Mouse (Mus musculus): ENCODE results near the gene Trf. TPM values are rescaled to one million over a fixed set of nuclear protein-coding genes. Genes with fewer than 3 reads are reported as not detected.

Gene Trf
- polyA plus RNA-seq, 1 experiment from 2014 or later = 83.4 TPM

DNA sequence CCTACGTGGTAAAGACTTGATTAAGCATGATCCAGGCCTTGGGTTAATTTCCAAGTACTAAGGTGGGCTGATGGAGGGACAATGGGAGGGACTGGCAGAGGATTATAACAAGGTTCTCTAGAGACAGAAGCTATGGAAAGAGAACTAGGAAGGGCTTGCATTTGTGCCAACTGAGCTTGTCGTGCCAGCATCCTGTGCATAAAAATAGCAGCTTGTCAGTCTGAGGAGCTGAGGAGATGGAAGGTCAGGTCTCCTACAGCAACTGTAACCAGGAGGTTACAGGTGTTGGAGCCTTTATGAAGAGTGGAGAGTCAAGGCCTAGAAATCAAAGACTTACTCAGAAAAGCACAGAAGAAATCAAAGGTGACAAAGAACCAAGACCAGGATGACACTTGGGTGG, 16.6 kb downstream of the Trf start:
- DNase-seq (ENCODE audit: low spot score) = no peak
- H3K27me3 ChIP-seq (ENCODE audit: control insufficient read depth, insufficient read depth, low read length) = no peaks in the 10 kb centered on the region
- no peak for ATAC-seq (ENCODE audit: low FRiP score, low TSS enrichment)
- TF ChIP-seq EP300 (optimal IDR thresholded peaks at IDR 0.05) (no peak), CTCF (IDR thresholded peaks at IDR 0.05; ENCODE audit: low read depth) (no peak)
- H3K9ac ChIP-seq (ENCODE audit: low read length) = no peak overlapping the region
- H3K27ac ChIP-seq (replicated peaks) = no peak overlapping the region
- no peak overlapping the region for H3K4me3 ChIP-seq (ENCODE audit: low read depth, low read length)
- H3K36me3 ChIP-seq (ENCODE audit: control insufficient read depth, insufficient read depth, low read length) = no peaks in the 10 kb centered on the region
- H3K9me3 ChIP-seq (ENCODE audit: control insufficient read depth, low read length) = no peaks in the 10 kb centered on the region
- no peak overlapping the region for H3K4me2 ChIP-seq (replicated peaks; ENCODE audit: low read depth)
- no peaks in the 10 kb centered on the region for H3K4me1 ChIP-seq (replicated peaks; ENCODE audit: control insufficient read depth, insufficient read depth)
- WGBS = 70% methylated on average over 2 of the region's 2 CpGs

DNA sequence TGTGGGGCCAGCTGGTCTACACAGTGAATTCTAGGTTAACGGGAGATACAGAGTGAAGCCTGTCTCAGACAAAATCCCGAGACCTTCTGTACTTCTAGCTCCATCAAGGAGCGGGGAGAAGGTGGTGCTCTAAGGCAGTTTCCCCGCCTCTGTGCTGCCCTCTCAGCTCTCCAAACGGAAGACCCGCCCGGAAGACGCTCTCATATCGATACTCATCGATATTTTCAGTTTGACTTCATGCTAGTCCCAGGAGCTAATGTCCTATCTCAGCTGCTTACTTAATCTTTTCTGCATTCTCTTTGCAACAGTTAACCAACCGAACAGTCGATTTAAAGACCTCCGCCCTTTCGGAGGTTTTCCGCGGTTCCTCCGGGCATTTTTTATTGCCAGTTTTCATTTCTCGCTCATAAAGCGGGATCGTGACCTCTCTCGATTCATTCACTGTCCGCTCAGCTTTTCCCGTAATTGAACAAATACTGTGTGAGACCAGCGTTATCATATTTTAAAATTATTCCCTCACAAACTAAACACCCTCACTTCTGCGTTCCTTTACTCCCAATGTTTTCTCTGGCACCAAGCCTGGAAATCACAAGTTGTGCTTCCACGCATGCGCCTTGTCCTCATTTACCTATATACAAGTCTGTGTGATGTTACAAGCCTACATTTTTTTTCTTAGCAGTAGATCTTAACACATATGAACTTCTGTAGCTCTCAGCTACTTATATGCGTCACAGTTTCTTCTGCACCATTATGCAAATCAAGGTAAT, 17.4 kb downstream of the Trf start:
- no peaks in the 10 kb centered on the region for H3K4me1 ChIP-seq (replicated peaks; ENCODE audit: control insufficient read depth, insufficient read depth)
- no peak overlapping the region for H3K9ac ChIP-seq (ENCODE audit: low read length)
- no peak overlapping the region for H3K4me3 ChIP-seq (ENCODE audit: low read depth, low read length)
- ATAC-seq (ENCODE audit: low FRiP score, low TSS enrichment) (peak; percentile 53; the same call in 1 of the 2 replicates), DNase-seq (ENCODE audit: low spot score) (peak; percentile 78)
- no peak overlapping the region for H3K27ac ChIP-seq (replicated peaks)
- no peaks in the 10 kb centered on the region for H3K9me3 ChIP-seq (ENCODE audit: control insufficient read depth, low read length)
- no peaks in the 10 kb centered on the region for H3K27me3 ChIP-seq (ENCODE audit: control insufficient read depth, insufficient read depth, low read length)
- TF ChIP-seq EP300 (optimal IDR thresholded peaks at IDR 0.05) = no peak
- no peak for TF ChIP-seq CTCF (IDR thresholded peaks at IDR 0.05; ENCODE audit: low read depth)
- 57% methylated on average over 28 of the region's 28 CpGs for WGBS
- H3K4me2 ChIP-seq (replicated peaks; ENCODE audit: low read depth) = peak overlapping the region; percentile 39
- no peaks in the 10 kb centered on the region for H3K36me3 ChIP-seq (ENCODE audit: control insufficient read depth, insufficient read depth, low read length)

DNA sequence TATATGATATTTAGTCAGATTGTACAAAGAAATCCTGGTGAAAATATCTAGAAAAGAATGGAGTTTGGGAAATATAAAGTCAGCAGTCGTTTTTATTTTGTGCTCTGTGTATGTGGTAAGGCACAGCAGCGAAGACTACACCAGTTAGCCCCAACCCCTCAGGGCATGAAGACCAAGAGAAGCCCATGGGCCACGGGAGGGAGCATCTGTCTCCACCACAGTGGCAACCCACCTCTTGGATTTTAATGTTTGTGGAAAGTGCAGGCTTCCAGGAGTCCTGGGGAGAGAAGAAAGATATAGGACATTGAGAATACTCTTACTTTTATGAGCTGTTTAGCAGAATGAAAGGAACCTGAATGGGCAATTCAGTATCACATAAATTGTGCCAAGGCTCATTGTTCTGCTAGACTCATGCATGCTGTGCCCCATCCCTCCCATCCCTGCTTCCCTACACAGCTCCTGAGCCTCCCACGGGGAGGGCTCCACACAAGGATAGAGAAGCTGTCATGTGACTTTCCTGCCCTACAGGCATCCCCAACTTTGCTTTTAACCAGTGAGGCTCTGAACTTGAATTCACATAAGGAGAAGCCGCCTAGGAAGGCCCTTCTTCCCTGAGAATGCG, 21.3 kb downstream of the Trf start:
- Histone ChIP-seq H3K9ac (ENCODE audit: low read length) (no peak overlapping the region), H3K4me3 (ENCODE audit: low read depth, low read length) (no peak overlapping the region), H3K36me3 (ENCODE audit: control insufficient read depth, insufficient read depth, low read length) (no peaks in the 10 kb centered on the region), H3K27me3 (ENCODE audit: control insufficient read depth, insufficient read depth, low read length) (no peaks in the 10 kb centered on the region), H3K4me2 (replicated peaks; ENCODE audit: low read depth) (no peak overlapping the region), H3K27ac (replicated peaks) (no peak overlapping the region), H3K9me3 (ENCODE audit: control insufficient read depth, low read length) (no peaks in the 10 kb centered on the region), H3K4me1 (replicated peaks; ENCODE audit: control insufficient read depth, insufficient read depth) (no peaks in the 10 kb centered on the region)
- TF ChIP-seq CTCF (IDR thresholded peaks at IDR 0.05; ENCODE audit: low read depth) (no peak), EP300 (optimal IDR thresholded peaks at IDR 0.05) (no peak)
- ATAC-seq (ENCODE audit: low FRiP score, low TSS enrichment) (no peak), DNase-seq (ENCODE audit: low spot score) (no peak)
- 65% methylated on average over 6 of the region's 6 CpGs for WGBS

DNA sequence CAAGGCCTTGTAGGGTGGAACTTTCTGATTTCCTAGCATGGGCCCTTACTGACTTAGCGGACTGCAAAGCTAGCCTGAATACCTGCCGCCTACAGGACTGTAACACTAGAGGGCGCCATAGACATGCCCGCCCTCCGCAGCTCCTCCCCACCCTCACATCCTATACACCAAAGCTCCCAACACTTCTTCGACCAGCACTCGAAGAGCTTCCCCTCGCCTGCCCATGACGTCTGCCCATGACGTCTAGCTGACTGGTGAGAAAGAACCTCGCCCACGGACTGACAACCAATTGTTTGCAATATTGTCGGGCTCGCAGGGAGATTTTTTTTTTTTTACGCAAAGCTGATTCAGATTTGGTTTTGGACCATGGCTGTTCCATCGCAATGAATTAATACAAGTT, 22.4 kb downstream of the Trf start:
- Histone ChIP-seq H3K4me1 (replicated peaks; ENCODE audit: control insufficient read depth, insufficient read depth) (no peaks in the 10 kb centered on the region), H3K4me2 (replicated peaks; ENCODE audit: low read depth) (peak overlapping the region; percentile 47), H3K36me3 (ENCODE audit: control insufficient read depth, insufficient read depth, low read length) (no peaks in the 10 kb centered on the region), H3K4me3 (ENCODE audit: low read depth, low read length) (no peak overlapping the region; the same call in 1 of the 2 replicates), H3K27ac (replicated peaks) (no peak overlapping the region), H3K9ac (ENCODE audit: low read length) (no peak overlapping the region), H3K9me3 (ENCODE audit: control insufficient read depth, low read length) (no peaks in the 10 kb centered on the region), H3K27me3 (ENCODE audit: control insufficient read depth, insufficient read depth, low read length) (no peaks in the 10 kb centered on the region)
- ATAC-seq (ENCODE audit: low FRiP score, low TSS enrichment) = peak; percentile 89
- TF ChIP-seq CTCF (IDR thresholded peaks at IDR 0.05; ENCODE audit: low read depth) = peak; percentile 93
- no peak for TF ChIP-seq EP300 (optimal IDR thresholded peaks at IDR 0.05)
- peak; percentile 77 for DNase-seq (ENCODE audit: low spot score)
- 9% methylated on average over 16 of the region's 16 CpGs for WGBS

DNA sequence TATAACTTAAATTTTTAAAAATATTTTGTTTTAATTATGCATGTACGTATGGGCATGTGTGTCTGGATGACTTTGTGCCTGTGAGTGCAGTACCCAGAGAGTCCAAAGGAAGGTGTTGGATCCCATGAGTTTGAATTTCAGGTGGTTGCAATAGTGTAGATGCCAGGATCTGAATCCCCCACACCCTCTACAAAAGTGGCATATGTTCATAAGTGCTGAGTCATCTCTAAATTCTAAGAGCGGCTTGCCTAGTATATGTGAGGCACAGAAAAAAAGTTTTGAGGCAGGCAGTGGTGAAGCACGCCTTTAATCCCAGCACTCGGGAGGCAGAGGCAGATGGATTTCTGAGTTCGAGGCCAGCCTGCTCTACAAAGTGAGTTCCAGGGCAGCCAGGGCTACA, 24.5 kb downstream of the Trf start:
- H3K36me3 ChIP-seq (ENCODE audit: control insufficient read depth, insufficient read depth, low read length) = no peaks in the 10 kb centered on the region
- H3K4me2 ChIP-seq (replicated peaks; ENCODE audit: low read depth) = no peak overlapping the region
- H3K9ac ChIP-seq (ENCODE audit: low read length) = no peak overlapping the region
- DNase-seq (ENCODE audit: low spot score) = no peak
- no peak overlapping the region for H3K4me3 ChIP-seq (ENCODE audit: low read depth, low read length)
- H3K27ac ChIP-seq (replicated peaks) = no peak overlapping the region
- no peaks in the 10 kb centered on the region for H3K27me3 ChIP-seq (ENCODE audit: control insufficient read depth, insufficient read depth, low read length)
- H3K9me3 ChIP-seq (ENCODE audit: control insufficient read depth, low read length) = no peaks in the 10 kb centered on the region
- no peak for TF ChIP-seq CTCF (IDR thresholded peaks at IDR 0.05; ENCODE audit: low read depth)
- TF ChIP-seq EP300 (optimal IDR thresholded peaks at IDR 0.05) = no peak
- 91% methylated on average over 5 of the region's 5 CpGs for WGBS
- ATAC-seq (ENCODE audit: low FRiP score, low TSS enrichment) = no peak
- no peaks in the 10 kb centered on the region for H3K4me1 ChIP-seq (replicated peaks; ENCODE audit: control insufficient read depth, insufficient read depth)
